Mouse (Mus musculus) E14TG2a.4 (cell line): Measurements from ENCODE around the gene Rhof.

Source experiments
- CTCF ChIP-seq: conservative IDR thresholded peaks from 2 replicates; pipeline ENCODE4 v1.5.1; 2014; ENCODE audit warnings: low read length
- NANOG ChIP-seq: IDR thresholded peaks from 2 replicates; pipeline ENCODE4 v1.6.1; 2014; ENCODE audit warnings: borderline replicate concordance, low read length, mixed read lengths
- POU5F1 ChIP-seq: IDR thresholded peaks from 2 replicates; pipeline ENCODE4 v1.6.1; 2014; ENCODE audit warnings: low read length, borderline replicate concordance

- TF ChIP-seq CTCF (peak; percentile 26; the same call in 1 of the 2 replicates), POU5F1 (no peak), NANOG (no peak)
Measured at GRCm38 (mm10) chr5:123067395-123067995, 65.0 kb downstream of the Rhof start.
